Mouse (Mus musculus) spleen, adult 12 weeks (tissue): ENCODE data around the gene Lyrm7.
"Not testable (repeated sequence)": the region's sequence is repeated elsewhere in the genome, so short reads cannot be mapped to it uniquely, and the experiment has no call there.

Experiments used
- DNase-seq: peaks from one replicate; pipeline ENCODE4 v3.0.0; 2022; ENCODE audit warnings: low spot score

Gene Lyrm7

GRCm38 (mm10) chr11:54860256-54861038 lies at the start of gene Lyrm7:
Gene Lyrm7, minus strand, starts transcription at chr11:54860916.
- DNase-seq: peak; percentile 92

- no peak for DNase-seq
These were observed 49.5 kb upstream of the Lyrm7 start for GRCm38 (mm10) chr11:54910081-54910665.

DNA sequence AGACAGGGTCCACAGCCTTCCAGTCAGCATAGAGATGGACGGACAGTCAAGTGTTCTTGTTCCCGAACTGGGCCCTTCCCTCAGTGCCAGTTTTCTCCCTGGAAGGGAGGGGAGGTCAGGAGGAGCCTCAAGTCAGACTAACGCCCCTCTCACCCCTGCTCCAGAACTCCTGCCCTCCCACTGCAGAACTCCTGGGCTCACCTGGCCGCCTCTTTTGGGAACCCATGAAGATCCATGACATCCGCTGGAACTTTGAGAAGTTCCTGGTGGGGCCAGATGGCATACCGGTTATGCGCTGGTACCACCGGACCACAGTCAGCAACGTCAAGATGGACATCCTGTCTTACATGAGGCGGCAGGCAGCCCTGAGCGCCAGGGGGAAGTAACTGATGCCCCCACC lies 48.6 kb upstream of the Lyrm7 start:
- DNase-seq: no peak

- no peak for DNase-seq
These were observed 46.5 kb upstream of the Lyrm7 start for GRCm38 (mm10) chr11:54907259-54907658.

GRCm38 (mm10) chr11:54906466-54906865 lies 45.8 kb upstream of the Lyrm7 start:
- DNase-seq: no peak

- no peak for DNase-seq
These were observed 45.2 kb upstream of the Lyrm7 start for GRCm38 (mm10) chr11:54905931-54906330.

DNA sequence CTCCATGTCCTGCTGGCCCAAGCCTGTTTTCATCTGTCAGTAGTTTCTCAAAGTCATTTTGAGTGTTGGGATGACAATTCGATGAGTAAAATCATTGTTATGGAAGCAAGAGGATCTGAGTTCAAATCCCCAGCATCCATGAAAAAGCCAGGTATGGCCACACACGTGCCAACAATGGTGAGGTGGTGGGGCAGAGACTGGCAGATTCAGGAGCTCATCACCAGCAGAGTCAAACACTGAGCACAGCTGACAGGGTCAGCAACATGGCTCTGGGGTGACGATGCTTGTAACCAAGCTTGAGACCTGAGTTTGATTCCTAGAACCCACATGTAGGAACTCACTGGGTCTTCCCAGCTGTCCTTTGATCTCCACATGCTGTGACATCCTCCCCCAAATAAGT lies 44.4 kb upstream of the Lyrm7 start:
- DNase-seq: no peak

- DNase-seq: no peak
These were observed 43.4 kb upstream of the Lyrm7 start for GRCm38 (mm10) chr11:54903940-54904706.

DNA sequence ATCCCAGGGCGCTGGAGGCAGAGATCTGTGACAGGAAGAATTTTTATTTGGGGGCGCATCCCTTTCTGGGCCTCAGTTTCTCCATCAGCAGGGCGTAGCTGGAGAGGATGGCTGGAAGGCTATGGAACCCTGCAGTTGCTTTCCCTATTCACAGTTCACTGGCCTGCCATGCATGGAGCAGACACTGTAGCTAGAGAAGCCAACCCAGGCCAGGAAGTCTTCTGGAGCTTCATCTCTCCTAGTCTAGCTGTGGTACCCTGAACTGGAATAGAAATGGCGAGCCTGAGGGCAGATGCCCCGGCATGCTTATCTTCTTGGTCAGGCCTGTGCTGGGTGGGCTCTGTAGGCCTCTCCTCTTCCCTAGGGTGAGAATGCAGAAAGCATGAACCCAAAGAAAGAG lies 42.6 kb upstream of the Lyrm7 start:
- no peak for DNase-seq

GRCm38 (mm10) chr11:54902333-54903323 lies 41.9 kb upstream of the Lyrm7 start, which contains the start of gene Gpx3:
Gene Gpx3, plus strand, starts transcription at chr11:54902453.
- DNase-seq: no peak

- no peak for DNase-seq
These were observed 38.9 kb upstream of the Lyrm7 start for GRCm38 (mm10) chr11:54899657-54900056.

GRCm38 (mm10) chr11:54897470-54897869 lies 36.8 kb upstream of the Lyrm7 start:
- no peak for DNase-seq

- DNase-seq: not testable (repeated sequence)
These were observed 35.9 kb upstream of the Lyrm7 start for GRCm38 (mm10) chr11:54896646-54897045.

DNA sequence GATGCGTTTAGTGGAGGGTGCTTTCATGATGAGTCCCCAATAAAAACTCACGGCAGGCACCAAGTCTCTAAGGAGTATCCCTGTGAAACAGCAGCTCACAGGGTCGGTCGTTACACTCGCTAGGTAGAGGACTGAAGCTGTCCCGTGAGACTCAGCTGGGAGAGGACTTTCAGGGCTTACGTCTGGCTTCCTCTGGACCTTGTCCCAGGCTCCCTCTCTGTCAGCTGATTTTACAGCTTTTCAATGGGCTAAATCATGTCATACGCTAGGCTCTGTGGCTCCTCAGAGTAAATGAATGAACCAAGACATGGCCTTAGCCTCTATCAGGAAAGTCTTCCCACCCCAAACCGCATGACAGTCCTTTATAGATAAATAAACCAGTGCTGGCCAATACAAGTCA lies 33.9 kb upstream of the Lyrm7 start:
- DNase-seq: no peak

GRCm38 (mm10) chr11:54892091-54892490 lies 31.4 kb upstream of the Lyrm7 start:
- DNase-seq: no peak

DNA sequence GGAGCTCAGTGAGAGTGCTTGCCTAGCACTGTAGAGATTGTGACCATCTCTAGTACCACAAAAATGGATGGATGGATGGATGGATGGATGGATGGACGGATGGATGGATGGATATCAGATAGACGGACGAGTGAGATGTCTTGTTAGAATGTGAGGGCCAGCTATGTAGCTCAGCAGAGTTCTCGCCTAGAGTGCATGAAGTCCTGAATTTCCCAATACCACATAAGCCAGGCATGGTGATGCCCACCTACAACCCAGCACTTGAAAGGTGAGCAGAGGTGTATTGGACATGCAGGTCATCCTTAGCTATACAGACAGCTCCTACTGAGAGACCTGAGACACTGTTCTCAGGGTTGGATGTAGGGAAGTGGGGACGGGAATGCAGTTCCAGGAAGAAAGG lies 30.6 kb upstream of the Lyrm7 start:
- no peak for DNase-seq

GRCm38 (mm10) chr11:54887927-54888326 lies 27.2 kb upstream of the Lyrm7 start:
- DNase-seq: no peak

DNA sequence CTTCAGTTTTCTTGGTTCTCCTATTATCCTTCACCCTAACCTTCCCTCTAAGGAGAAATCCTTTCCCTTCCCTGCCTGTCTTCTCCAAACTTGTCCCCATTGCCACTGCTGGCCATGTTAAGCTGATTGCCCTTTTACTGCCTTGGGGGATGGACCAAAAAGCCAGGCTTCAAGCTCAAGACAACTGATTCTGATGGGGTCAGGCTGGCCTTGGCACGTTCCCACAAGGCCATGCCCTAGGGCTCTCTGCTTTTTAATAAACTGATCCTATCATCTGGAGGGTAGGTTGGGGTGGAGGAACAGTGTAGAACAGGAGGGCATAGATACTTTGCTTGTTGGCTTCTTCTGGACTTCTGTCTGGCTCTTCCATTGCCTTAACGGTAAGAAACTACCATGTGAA lies 24.7 kb upstream of the Lyrm7 start:
- DNase-seq: no peak

- no peak for DNase-seq
These were observed 24.2 kb upstream of the Lyrm7 start for GRCm38 (mm10) chr11:54884937-54885336.

DNA sequence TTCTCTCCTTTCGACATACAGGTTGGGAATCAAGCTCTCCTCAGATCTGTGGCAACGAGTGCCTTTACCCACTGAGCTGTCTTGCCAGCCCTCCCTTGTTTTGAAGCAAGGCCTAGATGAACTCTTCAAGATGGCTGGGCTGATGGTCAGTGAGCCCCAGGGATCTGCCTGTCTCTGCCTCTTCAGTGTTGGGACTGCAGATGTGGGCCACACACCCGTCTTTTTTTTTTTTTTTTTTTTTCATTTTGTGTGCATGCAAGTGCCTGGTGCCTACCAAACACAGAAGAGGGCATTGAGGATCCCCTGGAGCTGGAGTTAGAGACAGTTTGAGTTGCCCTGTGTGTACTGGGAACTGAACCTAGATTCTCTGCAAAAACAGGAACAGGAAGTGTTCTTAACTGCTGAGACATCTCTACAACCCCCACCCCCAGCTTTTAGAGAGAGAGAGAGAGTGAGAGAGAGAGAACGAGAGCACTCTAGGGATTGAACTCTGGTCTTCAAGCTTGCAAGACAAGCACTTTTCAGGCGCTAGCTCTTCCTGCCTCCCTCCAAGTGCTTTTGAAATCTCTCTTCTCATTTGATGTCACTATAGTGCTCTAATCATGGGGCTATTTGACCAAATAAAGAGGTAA lies 23.6 kb upstream of the Lyrm7 start:
- DNase-seq: no peak

DNA sequence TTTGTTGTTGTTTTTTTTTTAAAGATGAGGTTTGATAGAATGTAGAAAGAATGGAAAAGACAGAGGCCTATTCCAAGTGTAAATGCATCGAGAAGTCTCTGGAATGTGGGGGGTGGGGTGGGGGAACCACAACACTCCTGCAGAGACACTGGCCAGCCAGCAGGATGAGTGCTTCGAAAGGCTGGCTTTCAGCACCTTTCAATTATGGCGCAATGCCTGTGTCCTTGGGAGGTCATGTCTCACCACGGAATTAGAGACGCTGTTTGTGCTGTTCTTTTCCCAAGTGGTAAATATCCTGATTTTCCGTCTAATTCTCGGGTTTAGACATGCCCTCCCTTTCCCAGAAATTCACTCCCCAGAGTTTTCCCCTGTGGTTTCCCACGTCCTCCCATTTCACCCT lies 22.0 kb upstream of the Lyrm7 start:
- no peak for DNase-seq
